Mouse (Mus musculus): ENCODE measurements at regions not wholly inside any gene's neighbourhood (a gene's known extent, or its start where the extent isn't known, plus 50 kb on each side); places are given as distances from the start of the nearest gene placed in this dataset.

- TF ChIP-seq E2F4 (IDR thresholded peaks at IDR 0.05; ENCODE audit: insufficient read depth) (no peak), POLR2A (IDR thresholded peaks at IDR 0.05; ENCODE audit: insufficient read length, low read depth) (no peak), USF1 (IDR thresholded peaks at IDR 0.05; ENCODE audit: low read depth) (no peak), MAX (IDR thresholded peaks at IDR 0.05; ENCODE audit: low read depth) (no peak), POLR2AphosphoS2 (IDR thresholded peaks at IDR 0.05; ENCODE audit: insufficient read length, low read depth) (no peak), REST (IDR thresholded peaks at IDR 0.05; ENCODE audit: insufficient read depth, insufficient read length) (no peak), TCF3 (IDR thresholded peaks at IDR 0.05; ENCODE audit: insufficient read length, low read depth) (no peak), TCF12 (IDR thresholded peaks at IDR 0.05; ENCODE audit: insufficient read depth, poor library complexity, severe bottlenecking) (no peak)
Observed at GRCm38 (mm10) chr15:62302233-62302632, 1379.4 kb upstream of the A1bg start.
